Mouse (Mus musculus): ENCODE measurements around the gene S100a2. TPM values are rescaled to one million over a fixed set of nuclear protein-coding genes. Genes with fewer than 3 reads are reported as not detected.

S100a2 gene
- total and polyA plus RNA-seq, 2 experiments from 2014 or later = not detected

DNA sequence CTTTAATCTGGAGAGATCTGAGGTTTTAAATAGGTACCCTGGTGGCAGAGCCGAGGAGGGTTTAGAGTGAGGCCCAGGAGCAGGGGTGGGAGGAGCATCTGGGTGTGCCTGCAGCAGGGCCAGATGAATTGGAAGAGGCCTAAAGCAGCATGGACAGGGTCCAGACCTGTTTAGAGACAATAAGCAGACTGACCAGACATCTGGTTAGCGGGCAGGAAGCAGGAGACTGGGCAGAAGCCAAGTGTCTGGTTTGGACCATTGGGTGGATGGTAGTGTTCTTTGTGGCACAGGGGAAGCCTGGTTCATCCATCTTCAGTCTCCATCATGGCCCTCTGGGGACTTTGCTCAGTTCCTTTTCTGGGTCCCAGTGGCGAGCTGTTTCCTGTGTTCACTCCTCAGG lies 6.2 kb upstream of the S100a2 start:
- Histone ChIP-seq H3K27ac (ENCODE audit: low read depth, low read length) (no peak overlapping the region), H3K9ac (no peak overlapping the region), H3K9me3 (ENCODE audit: low read length) (no peaks in the 10 kb centered on the region), H3K36me3 (ENCODE audit: insufficient read depth) (no peaks in the 10 kb centered on the region), H3K4me2 (ENCODE audit: low read depth) (no peak overlapping the region), H3K4me3 (ENCODE audit: low read depth, low read length) (no peak overlapping the region), H3K4me1 (ENCODE audit: insufficient read depth) (no peaks in the 10 kb centered on the region), H3K27me3 (ENCODE audit: insufficient read depth, low read length) (no peaks in the 10 kb centered on the region)
- 64% methylated on average over 3 of the region's 3 CpGs for WGBS
- no peak for ATAC-seq
- DNase-seq = no peak
- TF ChIP-seq CTCF (IDR thresholded peaks at IDR 0.05; ENCODE audit: low read depth) = no peak

DNA sequence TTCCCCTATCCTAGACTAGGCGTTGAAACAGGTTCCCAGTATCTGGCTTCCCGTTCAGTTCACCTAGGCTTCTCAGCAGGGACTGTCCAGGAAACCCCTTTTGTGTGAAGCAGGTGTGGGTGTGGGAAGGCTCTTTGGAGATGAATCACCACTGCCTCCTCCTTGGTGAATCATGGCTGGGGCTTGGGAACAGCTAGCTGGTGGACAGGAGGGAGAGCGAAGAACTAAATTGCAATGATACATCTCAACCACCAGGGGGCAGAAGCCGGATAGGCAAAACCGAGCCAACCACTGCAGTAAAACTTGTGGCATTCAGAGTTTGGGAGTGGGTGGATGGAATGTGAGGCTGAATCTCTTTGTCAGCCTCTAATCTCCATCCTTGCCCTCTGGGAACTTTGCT lies 4.5 kb upstream of the S100a2 start:
- H3K4me1 ChIP-seq (ENCODE audit: insufficient read depth) = no peaks in the 10 kb centered on the region
- peak; percentile 63; the same call in 1 of the 2 replicates for ATAC-seq
- H3K4me3 ChIP-seq (ENCODE audit: low read depth, low read length) = no peak overlapping the region
- peak; percentile 66 for DNase-seq
- 34% methylated on average over 5 of the region's 5 CpGs for WGBS
- no peak overlapping the region for H3K27ac ChIP-seq (ENCODE audit: low read depth, low read length)
- H3K9me3 ChIP-seq (ENCODE audit: low read length) = no peaks in the 10 kb centered on the region
- peak; percentile 90 for TF ChIP-seq CTCF (IDR thresholded peaks at IDR 0.05; ENCODE audit: low read depth)
- H3K36me3 ChIP-seq (ENCODE audit: insufficient read depth) = no peaks in the 10 kb centered on the region
- H3K4me2 ChIP-seq (ENCODE audit: low read depth) = no peak overlapping the region
- H3K9ac ChIP-seq = no peak overlapping the region
- no peaks in the 10 kb centered on the region for H3K27me3 ChIP-seq (ENCODE audit: insufficient read depth, low read length)

DNA sequence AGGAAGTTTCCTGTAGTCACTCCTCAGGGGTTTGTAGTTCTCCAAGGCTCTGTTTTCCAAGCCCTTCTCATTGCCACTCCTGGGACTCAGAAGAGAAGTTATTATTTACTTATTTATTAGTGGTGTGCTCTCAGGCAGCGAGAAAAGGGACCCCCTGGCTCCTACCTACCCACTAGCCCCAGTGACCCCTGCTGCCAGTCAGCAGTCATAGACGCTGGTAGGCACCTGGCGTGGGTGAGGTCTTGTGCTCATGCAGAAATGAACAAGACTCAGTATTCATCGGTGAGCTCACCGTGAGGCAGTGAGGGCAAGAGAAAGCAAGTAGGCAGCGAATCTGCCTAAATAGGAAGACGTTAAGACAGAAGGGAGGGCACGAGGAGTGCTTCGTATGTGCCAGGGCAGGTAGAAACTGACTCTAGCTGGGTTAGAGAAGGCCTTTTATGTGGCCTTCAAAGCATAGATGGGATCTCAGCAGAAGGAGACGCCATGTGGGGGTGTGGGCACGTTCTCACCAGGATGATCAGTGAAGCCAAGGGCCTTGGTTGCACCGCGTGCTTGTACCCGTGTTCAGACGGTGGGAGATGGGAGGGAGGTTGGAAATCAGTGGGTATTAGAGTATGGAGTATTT lies 3.9 kb upstream of the S100a2 start:
- no peak overlapping the region for H3K9ac ChIP-seq
- DNase-seq (no peak), ATAC-seq (no peak)
- 82% methylated on average over 15 of the region's 15 CpGs for WGBS
- no peaks in the 10 kb centered on the region for H3K9me3 ChIP-seq (ENCODE audit: low read length)
- no peak overlapping the region for H3K4me2 ChIP-seq (ENCODE audit: low read depth)
- no peak overlapping the region for H3K27ac ChIP-seq (ENCODE audit: low read depth, low read length)
- no peak for TF ChIP-seq CTCF (IDR thresholded peaks at IDR 0.05; ENCODE audit: low read depth)
- no peaks in the 10 kb centered on the region for H3K4me1 ChIP-seq (ENCODE audit: insufficient read depth)
- no peaks in the 10 kb centered on the region for H3K36me3 ChIP-seq (ENCODE audit: insufficient read depth)
- no peak overlapping the region for H3K4me3 ChIP-seq (ENCODE audit: low read depth, low read length)
- no peaks in the 10 kb centered on the region for H3K27me3 ChIP-seq (ENCODE audit: insufficient read depth, low read length)

- Histone ChIP-seq H3K4me2 (ENCODE audit: low read depth) (no peak overlapping the region), H3K27ac (ENCODE audit: low read depth, low read length) (no peak overlapping the region), H3K9me3 (ENCODE audit: low read length) (no peaks in the 10 kb centered on the region), H3K36me3 (ENCODE audit: insufficient read depth) (no peaks in the 10 kb centered on the region), H3K27me3 (ENCODE audit: insufficient read depth, low read length) (no peaks in the 10 kb centered on the region), H3K4me3 (ENCODE audit: low read depth, low read length) (no peak overlapping the region), H3K4me1 (ENCODE audit: insufficient read depth) (no peaks in the 10 kb centered on the region), H3K9ac (no peak overlapping the region)
- WGBS = 75% methylated on average over 10 of the region's 10 CpGs
- DNase-seq = no peak
- no peak for TF ChIP-seq CTCF (IDR thresholded peaks at IDR 0.05; ENCODE audit: low read depth)
- no peak for ATAC-seq
Measured at GRCm38 (mm10) chr3:90586906-90587305, 3.1 kb upstream of the S100a2 start.

GRCm38 (mm10) chr3:90587361-90588101 lies 2.5 kb upstream of the S100a2 start:
- Histone ChIP-seq H3K27me3 (ENCODE audit: insufficient read depth, low read length) (no peaks in the 10 kb centered on the region), H3K27ac (ENCODE audit: low read depth, low read length) (no peak overlapping the region), H3K9me3 (ENCODE audit: low read length) (no peaks in the 10 kb centered on the region), H3K36me3 (ENCODE audit: insufficient read depth) (no peaks in the 10 kb centered on the region), H3K4me1 (ENCODE audit: insufficient read depth) (no peaks in the 10 kb centered on the region), H3K9ac (no peak overlapping the region), H3K4me2 (ENCODE audit: low read depth) (no peak overlapping the region), H3K4me3 (ENCODE audit: low read depth, low read length) (no peak overlapping the region)
- DNase-seq (no peak), ATAC-seq (peak; percentile 50; the same call in 1 of the 2 replicates)
- WGBS = 87% methylated on average over 14 of the region's 14 CpGs
- no peak for TF ChIP-seq CTCF (IDR thresholded peaks at IDR 0.05; ENCODE audit: low read depth)

GRCm38 (mm10) chr3:90589390-90589789 lies 657 bp upstream of the S100a2 start:
- no peak overlapping the region for H3K9ac ChIP-seq
- TF ChIP-seq CTCF (IDR thresholded peaks at IDR 0.05; ENCODE audit: low read depth) = no peak
- DNase-seq = no peak
- WGBS = 87% methylated on average over 6 of the region's 6 CpGs
- H3K27ac ChIP-seq (ENCODE audit: low read depth, low read length) = no peak overlapping the region
- no peaks in the 10 kb centered on the region for H3K9me3 ChIP-seq (ENCODE audit: low read length)
- no peak overlapping the region for H3K4me2 ChIP-seq (ENCODE audit: low read depth)
- no peaks in the 10 kb centered on the region for H3K36me3 ChIP-seq (ENCODE audit: insufficient read depth)
- H3K4me3 ChIP-seq (ENCODE audit: low read depth, low read length) = no peak overlapping the region
- no peaks in the 10 kb centered on the region for H3K27me3 ChIP-seq (ENCODE audit: insufficient read depth, low read length)
- ATAC-seq = no peak
- H3K4me1 ChIP-seq (ENCODE audit: insufficient read depth) = no peaks in the 10 kb centered on the region

DNA sequence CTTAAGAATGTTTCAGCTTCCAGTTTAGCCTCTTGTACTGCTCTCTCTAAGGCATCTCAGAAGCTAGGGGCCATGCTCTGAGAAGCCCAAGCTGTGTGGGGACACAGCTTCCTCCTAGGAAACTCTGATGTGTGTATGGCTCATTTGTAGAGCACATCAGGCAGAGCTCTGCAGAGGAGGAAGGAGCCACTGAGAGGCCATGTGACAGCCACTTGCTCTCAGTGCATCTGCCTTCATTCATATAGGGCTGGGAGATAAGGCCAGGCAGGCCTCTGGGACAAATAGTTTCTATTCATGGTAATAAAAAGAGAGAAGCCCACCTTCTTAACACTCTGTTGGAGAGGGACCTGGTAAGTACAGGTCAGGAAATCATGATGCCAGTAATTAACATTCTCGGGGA lies 4.4 kb downstream of the S100a2 start:
- no peak overlapping the region for H3K27ac ChIP-seq (ENCODE audit: low read depth, low read length)
- TF ChIP-seq CTCF (IDR thresholded peaks at IDR 0.05; ENCODE audit: low read depth) = no peak
- H3K9me3 ChIP-seq (ENCODE audit: low read length) = no peaks in the 10 kb centered on the region
- H3K9ac ChIP-seq = no peak overlapping the region
- H3K27me3 ChIP-seq (ENCODE audit: insufficient read depth, low read length) = no peaks in the 10 kb centered on the region
- DNase-seq = no peak
- WGBS = 85% methylated on average over 1 of the region's 1 CpGs
- no peak overlapping the region for H3K4me2 ChIP-seq (ENCODE audit: low read depth)
- H3K4me1 ChIP-seq (ENCODE audit: insufficient read depth) = no peaks in the 10 kb centered on the region
- ATAC-seq = no peak
- no peak overlapping the region for H3K4me3 ChIP-seq (ENCODE audit: low read depth, low read length)
- H3K36me3 ChIP-seq (ENCODE audit: insufficient read depth) = no peaks in the 10 kb centered on the region

Measured in forebrain, postnatal 0 days (tissue).